Mouse (Mus musculus): ENCODE data around the gene Acaa1b. TPM values are rescaled to one million over a fixed set of nuclear protein-coding genes. Genes with fewer than 3 reads are reported as not detected.

The Acaa1b gene
- polyA plus RNA-seq, 1 experiment, result not detected

DNA sequence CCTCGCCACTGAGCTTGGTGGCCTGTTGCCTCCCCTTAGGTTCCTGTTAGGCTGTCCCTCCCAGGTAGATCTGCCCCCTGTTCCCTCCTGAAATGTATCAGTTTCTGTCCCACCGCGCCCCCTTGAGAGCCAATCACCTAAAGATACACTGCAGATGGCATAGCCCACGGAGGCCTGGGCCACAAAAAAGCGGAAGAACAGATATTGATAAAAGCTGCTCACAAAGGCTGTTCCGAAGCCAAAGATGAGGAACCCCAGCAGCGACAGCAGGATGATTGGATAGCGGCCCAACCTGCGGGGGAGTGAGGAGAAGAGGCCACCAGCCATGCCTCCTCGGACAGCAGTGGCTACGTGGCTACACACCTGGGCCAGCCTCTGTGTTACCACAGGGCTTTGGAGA, 22.4 kb upstream of the Acaa1b start:
- 95% methylated on average over 11 of the region's 11 CpGs for WGBS
- peaks cover 3% of the 10 kb centered on the region; the same call in 1 of the 2 replicates for H3K4me1 ChIP-seq (ENCODE audit: control insufficient read depth, insufficient read depth, low read length)
- no peak overlapping the region for H3K4me3 ChIP-seq (ENCODE audit: insufficient read depth, low read depth, low read length)
- H3K27ac ChIP-seq (ENCODE audit: insufficient read depth, low read depth, low read length), result no peak overlapping the region
- no peak for TF ChIP-seq CTCF (IDR thresholded peaks at IDR 0.05; ENCODE audit: insufficient read depth, low read depth, low read length)
- TF ChIP-seq POLR2A (IDR thresholded peaks at IDR 0.05; ENCODE audit: insufficient read depth, low read depth, low read length), result no peak

DNA sequence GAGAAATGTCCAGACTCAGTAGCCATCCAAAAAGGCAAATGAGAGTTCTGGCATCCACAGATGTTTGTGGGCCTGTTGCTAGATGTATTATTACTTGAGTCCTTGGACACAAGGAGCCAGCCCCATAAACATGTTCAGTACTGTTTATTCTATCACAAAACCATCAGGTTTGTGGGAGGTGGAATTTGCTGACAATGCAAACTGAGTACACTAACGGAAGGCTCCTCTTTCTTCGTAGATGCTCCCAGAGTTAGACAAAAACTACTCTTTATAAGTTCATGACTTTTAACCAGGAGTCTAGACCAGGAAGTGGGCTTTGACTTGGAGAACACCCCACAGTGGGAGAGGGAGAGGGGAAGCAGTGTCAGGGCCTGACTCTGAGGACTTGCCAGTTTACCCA, 10.7 kb upstream of the Acaa1b start:
- H3K4me3 ChIP-seq (ENCODE audit: insufficient read depth, low read depth, low read length), result no peak overlapping the region
- H3K27ac ChIP-seq (ENCODE audit: insufficient read depth, low read depth, low read length), result no peak overlapping the region
- WGBS, result 95% methylated on average over 2 of the region's 2 CpGs
- TF ChIP-seq POLR2A (IDR thresholded peaks at IDR 0.05; ENCODE audit: insufficient read depth, low read depth, low read length) (no peak), CTCF (IDR thresholded peaks at IDR 0.05; ENCODE audit: insufficient read depth, low read depth, low read length) (no peak)
- H3K4me1 ChIP-seq (ENCODE audit: control insufficient read depth, insufficient read depth, low read length), result no peaks in the 10 kb centered on the region

DNA sequence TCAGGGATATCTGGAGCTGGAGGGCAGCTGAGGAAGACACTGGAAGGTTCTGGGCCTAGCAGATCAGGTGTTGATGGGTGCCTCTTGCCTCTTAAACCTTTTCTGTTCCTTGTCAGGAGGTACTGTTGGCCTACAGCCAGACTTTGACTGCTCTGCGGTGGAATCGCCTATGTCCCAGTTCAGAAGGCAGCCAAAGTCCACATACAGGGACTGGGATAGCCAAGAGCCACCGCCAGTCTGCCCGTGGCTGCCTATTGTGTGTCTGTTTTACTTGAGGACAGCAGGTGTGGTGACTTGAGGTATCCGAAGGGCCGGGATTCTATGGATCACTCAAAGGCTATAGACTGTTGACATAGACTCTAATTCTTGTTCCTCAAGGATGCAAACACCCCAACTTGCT, 8.7 kb upstream of the Acaa1b start:
- TF ChIP-seq CTCF (IDR thresholded peaks at IDR 0.05; ENCODE audit: insufficient read depth, low read depth, low read length), result no peak
- no peak for TF ChIP-seq POLR2A (IDR thresholded peaks at IDR 0.05; ENCODE audit: insufficient read depth, low read depth, low read length)
- Histone ChIP-seq H3K4me1 (ENCODE audit: control insufficient read depth, insufficient read depth, low read length) (no peaks in the 10 kb centered on the region), H3K27ac (ENCODE audit: insufficient read depth, low read depth, low read length) (no peak overlapping the region), H3K4me3 (ENCODE audit: insufficient read depth, low read depth, low read length) (no peak overlapping the region)
- WGBS, result 89% methylated on average over 6 of the region's 6 CpGs

DNA sequence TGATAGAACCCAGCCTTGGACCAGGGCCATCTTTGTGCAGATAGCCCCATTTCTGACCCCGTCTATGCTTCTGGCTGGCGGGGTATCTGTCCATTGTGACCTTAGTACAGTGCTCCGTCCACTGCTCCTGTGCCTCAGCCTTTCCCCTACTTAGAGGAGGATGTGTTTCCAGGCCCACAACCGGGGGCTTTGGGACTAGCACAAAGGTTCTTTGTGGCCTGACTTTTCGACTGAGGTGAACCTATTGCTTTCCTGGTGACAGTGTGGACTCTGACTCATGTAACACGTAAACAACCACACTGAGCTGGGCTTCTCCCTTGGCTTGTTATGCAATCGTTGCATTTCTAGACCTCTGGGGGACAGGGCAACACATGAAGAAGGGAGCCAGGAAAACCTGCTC, 7.8 kb upstream of the Acaa1b start:
- Histone ChIP-seq H3K4me3 (ENCODE audit: insufficient read depth, low read depth, low read length) (no peak overlapping the region), H3K4me1 (ENCODE audit: control insufficient read depth, insufficient read depth, low read length) (no peaks in the 10 kb centered on the region), H3K27ac (ENCODE audit: insufficient read depth, low read depth, low read length) (no peak overlapping the region)
- WGBS, result 90% methylated on average over 7 of the region's 7 CpGs
- TF ChIP-seq POLR2A (IDR thresholded peaks at IDR 0.05; ENCODE audit: insufficient read depth, low read depth, low read length), result no peak
- TF ChIP-seq CTCF (IDR thresholded peaks at IDR 0.05; ENCODE audit: insufficient read depth, low read depth, low read length), result no peak

DNA sequence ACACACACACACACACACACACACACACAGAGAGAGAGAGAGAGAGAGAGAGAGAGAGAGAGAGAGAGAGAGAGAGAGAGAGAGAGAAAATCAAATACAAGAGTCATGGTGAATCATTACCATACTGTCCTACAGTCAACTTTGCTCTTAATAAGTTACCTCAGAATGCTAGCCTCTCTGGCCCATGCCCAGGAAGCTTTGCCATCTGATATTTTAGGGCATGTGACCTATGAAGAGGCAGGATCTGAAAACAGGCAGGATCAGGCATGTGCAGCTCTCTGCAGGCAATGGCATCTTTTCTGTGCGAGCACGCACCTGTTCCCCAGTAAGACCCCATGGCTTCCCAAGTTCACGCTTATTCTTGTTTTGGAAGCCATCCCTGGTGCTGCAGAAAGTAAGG, 3.8 kb upstream of the Acaa1b start:
- TF ChIP-seq POLR2A (IDR thresholded peaks at IDR 0.05; ENCODE audit: insufficient read depth, low read depth, low read length), result no peak
- TF ChIP-seq CTCF (IDR thresholded peaks at IDR 0.05; ENCODE audit: insufficient read depth, low read depth, low read length), result no peak
- 92% methylated on average over 3 of the region's 3 CpGs for WGBS

DNA sequence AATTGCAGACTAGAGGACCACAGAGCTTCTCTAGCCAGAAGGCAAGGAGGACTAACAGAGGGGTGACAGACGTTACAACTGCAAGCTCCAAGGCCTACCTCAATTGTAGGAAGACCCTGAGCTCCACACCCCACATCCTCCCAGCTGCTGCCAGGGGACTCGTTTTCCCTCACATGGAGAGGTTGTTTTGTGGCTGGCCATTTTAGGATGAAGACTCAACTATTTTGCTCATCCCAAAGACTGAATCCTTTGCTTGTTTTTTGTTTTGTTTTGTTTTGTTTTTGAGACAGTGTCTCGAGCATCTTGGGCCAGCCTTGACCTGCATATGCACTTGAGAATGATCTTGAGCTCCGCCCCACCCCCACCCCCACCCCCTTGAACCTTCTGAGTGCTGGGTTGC, 2.0 kb upstream of the Acaa1b start, which contains the start of gene Gm47289:
TSS of gene Gm47289 (plus strand) at position 301 of the 400 bp plus-strand sequence.
- H3K4me1 ChIP-seq (ENCODE audit: control insufficient read depth, insufficient read depth, low read length), result peaks cover 6% of the 10 kb centered on the region; the same call in 1 of the 2 replicates
- no peak within 1 kb of the TSS for H3K4me3 ChIP-seq (ENCODE audit: insufficient read depth, low read depth, low read length)
- TF ChIP-seq POLR2A (IDR thresholded peaks at IDR 0.05; ENCODE audit: insufficient read depth, low read depth, low read length) (no peak), CTCF (IDR thresholded peaks at IDR 0.05; ENCODE audit: insufficient read depth, low read depth, low read length) (no peak)
- 75% methylated on average over 4 of the region's 4 CpGs for WGBS
- H3K27ac ChIP-seq (ENCODE audit: insufficient read depth, low read depth, low read length), result no peak within 1 kb of the TSS

More for the DNA sequence above, 3.8 kb upstream of the Acaa1b start:
- H3K27ac ChIP-seq (ENCODE audit: insufficient read depth, low read depth, low read length), result no peak overlapping the region
- H3K4me1 ChIP-seq (ENCODE audit: control insufficient read depth, insufficient read depth, low read length), result peaks cover 6% of the 10 kb centered on the region; the same call in 1 of the 2 replicates
- H3K4me3 ChIP-seq (ENCODE audit: insufficient read depth, low read depth, low read length), result no peak overlapping the region

DNA sequence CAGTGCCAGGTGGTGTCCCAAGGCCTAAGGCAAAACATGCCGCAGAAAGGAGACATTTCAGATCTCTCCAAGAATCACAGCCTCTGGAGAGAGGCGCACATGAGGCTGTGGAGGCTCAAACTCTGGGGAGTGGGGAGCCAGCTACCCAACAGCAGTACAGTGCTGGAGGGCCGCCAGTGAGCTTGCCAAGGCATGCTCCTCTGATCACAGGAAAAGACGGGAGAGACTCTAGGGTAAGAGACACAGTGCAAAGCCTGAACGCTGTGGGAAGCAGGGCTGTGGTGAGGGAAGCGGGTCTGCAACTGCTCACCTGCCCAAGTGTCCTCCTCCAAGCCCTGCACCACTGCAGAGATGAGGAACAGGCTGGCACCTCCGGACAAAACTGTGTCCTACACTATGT, 1.1 kb downstream of the Acaa1b start:
- TF ChIP-seq POLR2A (IDR thresholded peaks at IDR 0.05; ENCODE audit: insufficient read depth, low read depth, low read length) (no peak), CTCF (IDR thresholded peaks at IDR 0.05; ENCODE audit: insufficient read depth, low read depth, low read length) (no peak)
- Histone ChIP-seq H3K27ac (ENCODE audit: insufficient read depth, low read depth, low read length) (no peak overlapping the region), H3K4me3 (ENCODE audit: insufficient read depth, low read depth, low read length) (no peak overlapping the region), H3K4me1 (ENCODE audit: control insufficient read depth, insufficient read depth, low read length) (peaks cover 6% of the 10 kb centered on the region; the same call in 1 of the 2 replicates)
- 55% methylated on average over 7 of the region's 7 CpGs for WGBS

DNA sequence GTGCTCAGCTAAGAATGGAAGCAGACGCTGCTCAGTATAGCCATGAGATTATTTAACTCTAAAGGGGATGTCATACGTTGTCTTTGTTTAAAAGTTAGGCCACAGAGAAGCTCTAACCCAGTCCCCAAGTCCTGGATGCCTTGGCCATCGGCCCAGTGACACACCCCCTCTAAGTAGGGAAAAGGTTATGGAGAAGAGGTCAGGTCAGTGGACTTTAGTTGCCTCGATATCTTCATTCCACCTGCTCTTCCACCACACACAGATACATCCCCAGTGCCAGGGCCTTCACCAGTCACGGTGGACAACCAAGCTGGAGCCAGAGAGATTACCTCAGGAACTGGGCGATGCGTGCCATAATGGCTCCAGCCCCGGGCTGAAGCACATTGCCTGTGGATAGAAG, 1.5 kb downstream of the Acaa1b start:
- H3K4me3 ChIP-seq (ENCODE audit: insufficient read depth, low read depth, low read length), result no peak overlapping the region
- no peak overlapping the region for H3K27ac ChIP-seq (ENCODE audit: insufficient read depth, low read depth, low read length)
- TF ChIP-seq CTCF (IDR thresholded peaks at IDR 0.05; ENCODE audit: insufficient read depth, low read depth, low read length), result no peak
- no peak for TF ChIP-seq POLR2A (IDR thresholded peaks at IDR 0.05; ENCODE audit: insufficient read depth, low read depth, low read length)
- whole genome bisulfite sequencing, result 83% methylated on average over 8 of the region's 8 CpGs
- H3K4me1 ChIP-seq (ENCODE audit: control insufficient read depth, insufficient read depth, low read length), result peaks cover 6% of the 10 kb centered on the region; the same call in 1 of the 2 replicates

DNA sequence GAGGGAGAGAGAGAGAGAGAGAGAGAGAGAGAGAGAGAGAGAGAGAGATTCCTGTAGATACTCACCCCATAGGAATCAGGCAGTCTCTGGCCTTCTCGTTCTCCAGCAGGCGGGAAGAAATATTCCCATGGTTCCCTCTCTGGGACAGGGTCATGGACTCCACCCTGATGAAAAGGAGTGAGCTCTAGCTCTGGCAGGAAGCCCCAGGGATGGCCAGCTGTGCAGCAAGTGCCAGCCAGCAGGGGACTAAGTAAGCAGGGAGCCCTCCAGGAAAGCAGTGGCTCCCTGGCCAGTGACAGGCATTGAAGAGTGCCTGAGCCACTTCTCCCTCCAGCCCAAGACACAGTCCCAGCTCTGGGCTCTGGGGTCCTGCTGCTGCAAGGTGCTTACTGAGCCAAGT, 5.1 kb downstream of the Acaa1b start:
- no peak for TF ChIP-seq CTCF (IDR thresholded peaks at IDR 0.05; ENCODE audit: insufficient read depth, low read depth, low read length)
- TF ChIP-seq POLR2A (IDR thresholded peaks at IDR 0.05; ENCODE audit: insufficient read depth, low read depth, low read length), result no peak
- peaks cover 5% of the 10 kb centered on the region; the same call in 1 of the 2 replicates for H3K4me1 ChIP-seq (ENCODE audit: control insufficient read depth, insufficient read depth, low read length)
- 69% methylated on average over 2 of the region's 2 CpGs for WGBS

DNA sequence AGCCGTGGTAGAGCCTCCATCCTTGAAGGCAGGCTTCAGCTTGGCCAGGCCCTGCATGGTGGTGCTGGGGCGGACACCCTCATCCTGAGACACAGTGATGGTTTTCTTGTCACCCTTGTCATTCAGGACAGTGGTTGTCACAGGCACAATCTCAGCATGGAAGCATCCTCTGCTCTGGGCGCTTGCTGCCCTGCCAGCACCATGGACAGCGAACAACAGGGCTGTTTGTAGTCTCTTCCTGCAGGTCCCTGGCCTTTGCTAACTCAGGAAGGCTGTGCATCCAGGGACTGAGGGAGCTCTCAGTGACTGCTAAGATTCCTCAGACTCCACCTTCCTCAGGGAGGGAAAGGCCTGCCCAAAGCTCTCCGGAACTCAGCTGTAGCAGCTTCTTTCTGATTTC, 7.3 kb downstream of the Acaa1b start:
- Histone ChIP-seq H3K4me3 (ENCODE audit: insufficient read depth, low read depth, low read length) (no peak overlapping the region), H3K27ac (ENCODE audit: insufficient read depth, low read depth, low read length) (no peak overlapping the region), H3K4me1 (ENCODE audit: control insufficient read depth, insufficient read depth, low read length) (no peaks in the 10 kb centered on the region)
- 65% methylated on average over 5 of the region's 5 CpGs for WGBS
- TF ChIP-seq CTCF (IDR thresholded peaks at IDR 0.05; ENCODE audit: insufficient read depth, low read depth, low read length), result no peak
- no peak for TF ChIP-seq POLR2A (IDR thresholded peaks at IDR 0.05; ENCODE audit: insufficient read depth, low read depth, low read length)

More for the DNA sequence above, 5.1 kb downstream of the Acaa1b start:
- Histone ChIP-seq H3K27ac (ENCODE audit: insufficient read depth, low read depth, low read length) (no peak overlapping the region), H3K4me3 (ENCODE audit: insufficient read depth, low read depth, low read length) (no peak overlapping the region)

Data from olfactory bulb, adult 2 months (tissue).